Mouse (Mus musculus): ENCODE results near the gene Nab2. TPM values are rescaled to one million over a fixed set of nuclear protein-coding genes. Genes with fewer than 3 reads are reported as not detected.

Gene Nab2
- polyA plus RNA-seq (2015; fragmentation: Nextera tagmentation; extraction: Ambion mirVana) = 7.5 and 8.4 TPM in 2 replicates

GRCm38 (mm10) chr10:127668093-127669050 is at the start of gene Nab2:
TSS of gene Nab2 (minus strand) at chr10:127668568.
- WGBS = 5% methylated on average over 37 of the region's 40 CpGs
- ATAC-seq = peak; percentile 53
- peaks cover 29% of the 10 kb centered on the region for H3K4me1 ChIP-seq (ENCODE audit: control insufficient read depth, insufficient read depth, low read length)

GRCm38 (mm10) chr10:127712736-127713135 is 44.4 kb upstream of the Nab2 start:
- no peaks in the 10 kb centered on the region for H3K36me3 ChIP-seq (ENCODE audit: control insufficient read depth, insufficient read depth, low read length)

More at GRCm38 (mm10) chr10:127668093-127669050, at the start of gene Nab2:
- H3K36me3 ChIP-seq (ENCODE audit: control insufficient read depth, insufficient read depth, low read length) = no peaks in the 10 kb centered on the region
- H3K4me2 ChIP-seq (ENCODE audit: low read depth, low read length) = peak within 1 kb of the TSS; percentile 76
- no peaks in the 10 kb centered on the region for H3K27me3 ChIP-seq (replicated peaks; ENCODE audit: control insufficient read depth, insufficient read depth, low read length)
- H3K27ac ChIP-seq (ENCODE audit: low read length) = peak within 1 kb of the TSS; percentile 94
- peak within 1 kb of the TSS; percentile 80 for H3K9ac ChIP-seq (ENCODE audit: low read depth, low read length)
- peak within 1 kb of the TSS; percentile 66 for H3K4me3 ChIP-seq (ENCODE audit: low read length)
- H3K9me3 ChIP-seq (ENCODE audit: control insufficient read depth, low read length) = no peaks in the 10 kb centered on the region

DNA sequence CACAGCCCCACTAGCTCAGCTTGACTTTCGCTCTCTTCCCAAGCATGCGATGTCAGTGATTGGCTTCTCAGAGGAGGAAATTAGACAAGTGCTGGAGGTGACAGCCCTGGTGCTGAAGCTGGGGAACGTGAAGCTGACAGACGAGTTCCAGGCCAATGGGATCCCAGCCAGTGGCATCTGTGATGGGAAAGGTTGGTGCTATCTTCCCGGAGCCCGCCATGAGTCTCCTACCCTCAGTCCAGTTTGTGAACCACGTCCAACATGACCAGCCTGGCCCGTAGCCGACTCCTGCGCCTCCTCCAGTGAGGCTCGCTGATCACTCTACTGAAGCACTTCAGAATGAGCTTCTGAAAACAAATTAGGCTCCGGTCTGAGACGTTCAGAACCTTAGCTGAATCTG is 42.0 kb upstream of the Nab2 start:
- no peak overlapping the region for H3K27ac ChIP-seq (ENCODE audit: low read length)
- ATAC-seq = no peak
- no peak overlapping the region for H3K4me2 ChIP-seq (ENCODE audit: low read depth, low read length)
- H3K4me1 ChIP-seq (ENCODE audit: control insufficient read depth, insufficient read depth, low read length) = no peaks in the 10 kb centered on the region; the same call in none of the 2 replicates
- no peaks in the 10 kb centered on the region for H3K36me3 ChIP-seq (ENCODE audit: control insufficient read depth, insufficient read depth, low read length)
- H3K9me3 ChIP-seq (ENCODE audit: control insufficient read depth, low read length) = no peaks in the 10 kb centered on the region
- H3K4me3 ChIP-seq (ENCODE audit: low read length) = no peak overlapping the region
- H3K9ac ChIP-seq (ENCODE audit: low read depth, low read length) = no peak overlapping the region
- whole genome bisulfite sequencing = 79% methylated on average over 13 of the region's 13 CpGs
- no peaks in the 10 kb centered on the region for H3K27me3 ChIP-seq (replicated peaks; ENCODE audit: control insufficient read depth, insufficient read depth, low read length)

More at GRCm38 (mm10) chr10:127712736-127713135, 44.4 kb upstream of the Nab2 start:
- Histone ChIP-seq H3K27ac (ENCODE audit: low read length) (no peak overlapping the region), H3K4me2 (ENCODE audit: low read depth, low read length) (no peak overlapping the region), H3K4me3 (ENCODE audit: low read length) (no peak overlapping the region), H3K27me3 (replicated peaks; ENCODE audit: control insufficient read depth, insufficient read depth, low read length) (no peaks in the 10 kb centered on the region), H3K9me3 (ENCODE audit: control insufficient read depth, low read length) (no peaks in the 10 kb centered on the region; the same call in 1 of the 2 replicates), H3K4me1 (ENCODE audit: control insufficient read depth, insufficient read depth, low read length) (peaks cover 4% of the 10 kb centered on the region; the same call in 1 of the 2 replicates), H3K9ac (ENCODE audit: low read depth, low read length) (no peak overlapping the region)
- 75% methylated on average over 6 of the region's 6 CpGs for WGBS
- no peak for ATAC-seq

GRCm38 (mm10) chr10:127708850-127709370 is 40.5 kb upstream of the Nab2 start:
- Histone ChIP-seq H3K4me1 (ENCODE audit: control insufficient read depth, insufficient read depth, low read length) (peaks cover 6% of the 10 kb centered on the region), H3K9ac (ENCODE audit: low read depth, low read length) (no peak overlapping the region), H3K36me3 (ENCODE audit: control insufficient read depth, insufficient read depth, low read length) (no peaks in the 10 kb centered on the region), H3K4me3 (ENCODE audit: low read length) (no peak overlapping the region), H3K27ac (ENCODE audit: low read length) (no peak overlapping the region), H3K27me3 (replicated peaks; ENCODE audit: control insufficient read depth, insufficient read depth, low read length) (no peaks in the 10 kb centered on the region), H3K4me2 (ENCODE audit: low read depth, low read length) (no peak overlapping the region), H3K9me3 (ENCODE audit: control insufficient read depth, low read length) (no peaks in the 10 kb centered on the region)
- 84% methylated on average over 3 of the region's 3 CpGs for WGBS
- no peak for ATAC-seq

DNA sequence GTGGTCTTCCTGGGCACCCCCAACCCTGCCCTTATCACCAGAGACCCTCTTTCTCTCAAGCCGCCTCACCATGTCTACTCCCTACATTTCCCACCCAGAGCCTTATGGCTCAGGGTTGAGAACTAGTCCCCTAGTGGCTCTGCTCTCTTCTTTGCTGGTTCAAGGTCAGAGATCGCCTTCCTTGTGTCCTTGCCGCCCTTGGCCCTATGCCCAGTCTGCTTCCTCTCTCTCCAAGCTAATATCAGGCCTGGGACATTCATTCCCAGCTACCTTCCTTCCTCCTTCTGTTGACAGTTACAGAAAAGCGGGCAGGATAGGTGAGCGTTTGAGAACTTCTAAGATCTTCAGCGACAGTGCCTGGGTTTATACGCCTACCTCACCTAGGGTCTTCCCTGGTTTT is 39.4 kb upstream of the Nab2 start:
- no peaks in the 10 kb centered on the region for H3K27me3 ChIP-seq (replicated peaks; ENCODE audit: control insufficient read depth, insufficient read depth, low read length)
- WGBS = 81% methylated on average over 7 of the region's 7 CpGs
- H3K9me3 ChIP-seq (ENCODE audit: control insufficient read depth, low read length) = no peaks in the 10 kb centered on the region
- no peak overlapping the region for H3K4me2 ChIP-seq (ENCODE audit: low read depth, low read length)
- peaks cover 6% of the 10 kb centered on the region for H3K4me1 ChIP-seq (ENCODE audit: control insufficient read depth, insufficient read depth, low read length)
- ATAC-seq = no peak
- H3K36me3 ChIP-seq (ENCODE audit: control insufficient read depth, insufficient read depth, low read length) = no peaks in the 10 kb centered on the region
- no peak overlapping the region for H3K27ac ChIP-seq (ENCODE audit: low read length)
- no peak overlapping the region for H3K4me3 ChIP-seq (ENCODE audit: low read length)
- no peak overlapping the region for H3K9ac ChIP-seq (ENCODE audit: low read depth, low read length)

GRCm38 (mm10) chr10:127705783-127706182 is 37.4 kb upstream of the Nab2 start:
- H3K4me2 ChIP-seq (ENCODE audit: low read depth, low read length) = no peak overlapping the region
- H3K36me3 ChIP-seq (ENCODE audit: control insufficient read depth, insufficient read depth, low read length) = no peaks in the 10 kb centered on the region
- no peaks in the 10 kb centered on the region for H3K27me3 ChIP-seq (replicated peaks; ENCODE audit: control insufficient read depth, insufficient read depth, low read length)
- H3K9me3 ChIP-seq (ENCODE audit: control insufficient read depth, low read length) = no peaks in the 10 kb centered on the region
- no peak for ATAC-seq
- H3K4me1 ChIP-seq (ENCODE audit: control insufficient read depth, insufficient read depth, low read length) = peaks cover 6% of the 10 kb centered on the region
- H3K9ac ChIP-seq (ENCODE audit: low read depth, low read length) = no peak overlapping the region
- H3K27ac ChIP-seq (ENCODE audit: low read length) = no peak overlapping the region
- no peak overlapping the region for H3K4me3 ChIP-seq (ENCODE audit: low read length)
- WGBS = 90% methylated on average over 4 of the region's 4 CpGs

DNA sequence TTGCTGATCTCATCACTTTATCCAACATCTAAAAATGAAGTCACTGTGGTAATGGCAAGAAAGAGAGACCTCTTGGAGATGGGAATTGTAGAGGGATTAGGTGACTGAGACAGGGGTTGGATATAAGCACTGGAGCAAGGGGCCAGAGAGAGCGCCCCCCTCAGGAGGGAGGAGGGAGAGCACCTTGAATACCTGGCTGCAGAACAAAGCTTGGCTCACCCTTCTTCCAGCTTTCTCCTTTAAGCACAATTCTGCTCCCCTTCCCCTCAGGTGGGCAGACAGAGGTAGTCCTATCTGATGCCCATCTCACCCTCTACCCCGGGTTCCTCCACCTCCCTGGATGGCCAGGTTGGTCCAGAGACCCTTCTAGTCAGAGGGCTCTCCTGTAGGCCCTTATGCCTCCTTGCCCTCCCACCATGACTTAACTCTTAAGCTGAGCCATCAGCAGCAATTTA is 36.4 kb upstream of the Nab2 start, which contains the start of gene Myo1a:
Myo1a (plus strand) TSS at position 405 of the 455 bp plus-strand sequence.
- Histone ChIP-seq H3K9ac (ENCODE audit: low read depth, low read length) (no peak within 1 kb of the TSS), H3K4me3 (ENCODE audit: low read length) (peak within 1 kb of the TSS; percentile 38), H3K4me2 (ENCODE audit: low read depth, low read length) (peak within 1 kb of the TSS; percentile 35), H3K27me3 (replicated peaks; ENCODE audit: control insufficient read depth, insufficient read depth, low read length) (no peaks in the 10 kb centered on the region), H3K4me1 (ENCODE audit: control insufficient read depth, insufficient read depth, low read length) (peaks cover 6% of the 10 kb centered on the region), H3K9me3 (ENCODE audit: control insufficient read depth, low read length) (no peaks in the 10 kb centered on the region), H3K27ac (ENCODE audit: low read length) (peak within 1 kb of the TSS; percentile 53), H3K36me3 (ENCODE audit: control insufficient read depth, insufficient read depth, low read length) (no peaks in the 10 kb centered on the region)
- 54% methylated on average over 2 of the region's 2 CpGs for WGBS
- peak; percentile 3; the same call in 1 of the 2 replicates for ATAC-seq

DNA sequence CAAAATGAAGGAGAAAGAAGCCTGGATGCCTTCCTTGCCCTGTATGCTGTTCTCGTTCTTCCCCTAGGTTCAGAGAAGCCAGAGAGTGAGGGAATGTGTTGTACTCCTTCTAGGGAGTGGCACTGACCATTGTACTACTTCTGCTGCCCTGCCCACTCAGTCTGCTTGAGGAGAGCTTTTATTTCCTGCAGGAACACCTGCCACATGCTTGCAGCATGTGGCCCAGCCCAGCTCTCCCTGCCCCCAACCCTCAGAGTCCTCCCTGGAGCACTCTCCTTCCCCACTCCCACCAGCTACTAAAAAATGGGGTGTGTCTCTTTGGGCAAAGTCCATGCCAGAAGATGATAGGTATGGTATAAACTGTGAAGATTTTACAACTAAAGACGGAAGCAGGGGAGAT is 35.9 kb upstream of the Nab2 start:
- Histone ChIP-seq H3K4me2 (ENCODE audit: low read depth, low read length) (peak overlapping the region; percentile 29), H3K4me3 (ENCODE audit: low read length) (peak overlapping the region; percentile 38), H3K9ac (ENCODE audit: low read depth, low read length) (no peak overlapping the region), H3K27ac (ENCODE audit: low read length) (peak overlapping the region; percentile 53), H3K4me1 (ENCODE audit: control insufficient read depth, insufficient read depth, low read length) (peaks cover 6% of the 10 kb centered on the region), H3K9me3 (ENCODE audit: control insufficient read depth, low read length) (no peaks in the 10 kb centered on the region), H3K27me3 (replicated peaks; ENCODE audit: control insufficient read depth, insufficient read depth, low read length) (no peaks in the 10 kb centered on the region), H3K36me3 (ENCODE audit: control insufficient read depth, insufficient read depth, low read length) (no peaks in the 10 kb centered on the region)
- peak; percentile 91 for ATAC-seq
- whole genome bisulfite sequencing = 43% methylated on average over 2 of the region's 2 CpGs

GRCm38 (mm10) chr10:127703299-127703698 is 34.9 kb upstream of the Nab2 start:
- H3K36me3 ChIP-seq (ENCODE audit: control insufficient read depth, insufficient read depth, low read length) = no peaks in the 10 kb centered on the region
- peak overlapping the region; percentile 38 for H3K4me3 ChIP-seq (ENCODE audit: low read length)
- no peaks in the 10 kb centered on the region for H3K27me3 ChIP-seq (replicated peaks; ENCODE audit: control insufficient read depth, insufficient read depth, low read length)
- peak overlapping the region; percentile 53; the same call in 1 of the 2 replicates for H3K27ac ChIP-seq (ENCODE audit: low read length)
- peak; percentile 82 for ATAC-seq
- peaks cover 6% of the 10 kb centered on the region for H3K4me1 ChIP-seq (ENCODE audit: control insufficient read depth, insufficient read depth, low read length)
- no peaks in the 10 kb centered on the region for H3K9me3 ChIP-seq (ENCODE audit: control insufficient read depth, low read length)
- no peak overlapping the region; the same call in 1 of the 2 replicates for H3K9ac ChIP-seq (ENCODE audit: low read depth, low read length)
- peak overlapping the region; percentile 29 for H3K4me2 ChIP-seq (ENCODE audit: low read depth, low read length)
- WGBS = 28% methylated on average over 4 of the region's 4 CpGs

Data from intestine, embryonic 16.5 days (tissue).